Comparison of ENCODE assay signal across 10 mouse cellular contexts in genomic region chr13:53230446-53231161, GRCm38 (mm10). TPM values are rescaled to one million over a fixed set of nuclear protein-coding genes. Genes with fewer than 3 reads are reported as not detected.
DNase-seq lines count a peak whose midpoint lies in the region; ATAC-seq lines count a peak whose summit lies in the region.
"Had no signal": no experiment of that assay in that cellular context is flagged by ENCODE, and none has a peak within 500 bp of the region (broad histone marks: within the 10 kb centered on the region; RNA-seq: fewer than 3 reads in every experiment).

No protein-coding gene starts in this region.

- peaks cover 67% of the 10 kb centered on the region for H3K4me1 ChIP-seq in embryonic facial prominence, embryonic 13.5 days

- H3K9ac ChIP-seq in embryonic facial prominence, embryonic 13.5 days = 0 out of 2 replicates have a peak overlapping the region, but pooled peaks have one; percentile 7
- H3K9ac ChIP-seq: lung, embryonic 15.5 days had no signal

- H3K27me3 ChIP-seq in embryonic facial prominence, embryonic 13.5 days = no peaks in the 10 kb centered on the region; the same call in 1 of the 2 replicates
- H3K27me3 ChIP-seq: lung, embryonic 15.5 days had no signal

- intact Hi-C loops in heart, postnatal 14 days (cut with DNase I) = no loop called here

- ATAC-seq in embryonic facial prominence, embryonic 13.5 days (ENCODE audit: insufficient number of reproducible peaks, insufficient read depth, low FRiP score, low TSS enrichment, low read depth) = no peak
- ATAC-seq in megakaryocyte-erythroid progenitor cell, adult 5-6 weeks (replicated peaks; ENCODE audit: low FRiP score, low TSS enrichment, poor library complexity, severe bottlenecking) = no peak

- H3K27ac ChIP-seq in embryonic facial prominence, embryonic 13.5 days = no peak overlapping the region
- H3K27ac ChIP-seq: lung, embryonic 15.5 days had no signal

- no peaks in the 10 kb centered on the region for H3K9me3 ChIP-seq in embryonic facial prominence, embryonic 13.5 days
- H3K9me3 ChIP-seq: lung, embryonic 15.5 days had no signal

- no peak overlapping the region for H3K4me3 ChIP-seq in embryonic facial prominence, embryonic 13.5 days
- H3K4me3 ChIP-seq: lung, embryonic 15.5 days had no signal

- peak; percentile 19 for DNase-seq in gastrocnemius, adult 18-20 months (ENCODE audit: low spot score)
- no peak for DNase-seq in gastrocnemius, adult 8-10 months (ENCODE audit: low spot score in 2 of 2)
- peak; percentile 32 for DNase-seq in 3134 (ENCODE audit: extremely low read depth, insufficient read length, low spot score)
- DNase-seq in heart, postnatal 14 days = peak; percentile 43 to 53
- no peak for DNase-seq in cerebellum, adult 9-11 months
- DNase-seq in c-Kit-positive CD71-positive TER-119-positive erythroid progenitor cells, embryonic 14.5 days (ENCODE audit: low spot score) = no peak

- H3K4me2 ChIP-seq in embryonic facial prominence, embryonic 13.5 days = no peak overlapping the region
- H3K4me2 ChIP-seq: lung, embryonic 15.5 days had no signal

- 63% methylated on average over 18 of the region's 18 CpGs for WGBS in embryonic facial prominence, embryonic 13.5 days

- no peaks in the 10 kb centered on the region for H3K36me3 ChIP-seq in embryonic facial prominence, embryonic 13.5 days
- H3K36me3 ChIP-seq: lung, embryonic 15.5 days had no signal

RNA-seq across cellular contexts. Expression of gene Ror2, which starts 55.3 kb away (rescaled TPM):
- total RNA-seq in gastrocnemius, adult 18-20 months (2021) = under 1 TPM; 0.40 to 0.41 TPM
- under 1 TPM; 0.22 to 0.48 (median 0.45) TPM for total RNA-seq in gastrocnemius, adult 8-10 months (2022)
- polyA plus RNA-seq in embryonic facial prominence, embryonic 13.5 days (2015; fragmentation: Nextera tagmentation; extraction: Ambion mirVana) = 25.8 and 27.4 TPM in 2 replicates
- 1 to 10 TPM; 3.3 to 3.5 TPM for total RNA-seq in heart, postnatal 14 days (2021)
- not detected in 2 replicates for total RNA-seq in megakaryocyte-erythroid progenitor cell, adult 5-6 weeks (2014; fragmentation: Nextera tagmentation)
- not detected in 2 replicates for total RNA-seq in megakaryocyte-erythroid progenitor cell, adult 5-6 weeks (2017)
- total RNA-seq: granulocyte monocyte progenitor cell, adult 5-6 weeks had no signal

Comparison
In these comparisons a context has a peak if more than half of its experiments do, and no peak if none do; other contexts are left out.
1. DNase-seq: peak in gastrocnemius, adult 18-20 months (single experiment), 3134 (single experiment) and heart, postnatal 14 days (2 of 2); none in gastrocnemius, adult 8-10 months (0 of 2), cerebellum, adult 9-11 months (single experiment) and c-Kit-positive CD71-positive TER-119-positive erythroid progenitor cells, embryonic 14.5 days (single experiment).